Mouse (Mus musculus) lung, postnatal 36 days (tissue): ENCODE results near the gene Anapc7.
A peak's percentile ranks its signal among the peaks of the same experiment; 100 is the strongest.
"Not testable (repeated sequence)": the region's sequence is repeated elsewhere in the genome, so short reads cannot be mapped to it uniquely, and the experiment has no call there.

Experiments used
- DNase-seq: peaks from one replicate; pipeline ENCODE4 v3.0.0; 2022; ENCODE audit warnings: mixed read lengths

Gene Anapc7

DNA sequence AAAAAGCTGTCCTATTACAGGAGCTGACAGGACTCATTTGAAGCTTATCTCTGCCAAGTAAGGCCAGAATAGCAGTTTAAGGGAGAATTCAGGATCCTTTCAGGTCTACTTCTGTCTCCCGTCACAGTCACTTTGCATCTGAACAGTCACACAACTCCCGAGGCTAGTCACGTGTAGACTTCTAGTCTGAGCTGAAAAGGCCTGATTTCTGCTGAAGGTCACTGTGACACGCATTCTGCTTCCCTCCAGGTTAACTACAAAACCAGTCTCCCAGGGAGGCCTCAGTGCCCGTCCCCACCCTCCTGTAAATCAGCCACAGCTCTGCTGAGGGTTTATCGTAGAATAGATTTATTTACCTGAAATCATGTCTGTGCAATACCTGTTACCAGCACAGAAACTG lies 31.7 kb downstream of the Anapc7 start:
- DNase-seq, result no peak

DNA sequence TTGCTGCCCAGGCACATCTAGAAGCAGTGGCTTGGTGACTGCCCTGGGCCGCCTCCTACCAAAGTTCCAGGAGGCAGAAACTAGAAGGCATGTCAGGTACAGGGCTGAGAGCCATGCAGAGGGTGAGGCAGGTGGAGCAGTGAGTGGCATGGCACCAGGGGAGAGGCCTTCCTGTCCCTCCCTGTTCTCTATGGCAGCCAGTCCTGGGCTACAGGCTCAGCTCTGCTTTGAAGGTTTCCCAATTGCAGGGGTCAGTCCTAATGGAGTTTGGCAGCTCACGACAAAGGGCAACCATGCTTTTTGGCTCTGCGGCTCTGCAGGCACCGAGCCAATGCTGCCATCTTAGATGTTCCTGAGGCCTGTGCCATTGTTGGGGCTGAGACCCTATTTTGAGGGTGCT lies 32.9 kb downstream of the Anapc7 start:
- DNase-seq, result no peak

DNA sequence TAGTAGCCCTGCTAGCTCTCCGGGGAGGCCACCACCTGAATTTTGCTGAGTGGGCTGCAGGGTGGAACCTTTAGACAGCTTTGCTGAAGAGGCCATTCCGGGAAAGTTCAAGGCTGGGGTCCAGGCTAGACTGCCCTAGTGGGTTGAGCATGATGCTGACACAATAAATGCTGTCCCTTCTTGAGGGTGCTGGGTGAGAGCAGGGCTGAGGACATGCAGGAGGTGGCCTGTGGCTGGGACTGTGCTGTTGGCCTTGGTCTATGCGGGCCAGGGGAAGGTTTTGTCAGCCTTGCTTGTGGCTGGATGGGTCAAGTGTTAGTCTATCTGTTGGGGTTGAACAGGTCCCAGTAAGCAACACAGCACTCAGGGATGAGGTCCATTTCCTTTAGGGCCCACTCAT lies 33.4 kb downstream of the Anapc7 start:
- no peak for DNase-seq

DNA sequence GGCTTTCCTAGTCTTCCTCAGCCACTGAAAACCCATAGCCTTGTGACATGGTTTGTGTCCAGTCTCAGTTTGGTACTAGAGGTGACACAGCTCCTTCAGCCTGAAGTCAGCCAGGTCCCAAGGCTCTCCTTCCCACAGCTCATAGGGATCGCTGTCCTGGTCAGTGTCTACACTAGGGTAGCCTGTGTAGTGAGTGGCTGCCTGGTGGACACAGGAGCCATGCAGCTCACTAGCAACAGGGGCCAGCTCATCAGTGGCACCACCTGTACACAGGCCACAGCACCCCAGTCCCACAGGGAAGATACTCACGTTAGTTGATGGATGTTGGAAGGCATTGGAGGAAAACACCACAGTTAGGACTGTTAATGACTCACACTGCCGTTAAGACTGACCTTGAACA lies 34.1 kb downstream of the Anapc7 start:
- no peak for DNase-seq

DNA sequence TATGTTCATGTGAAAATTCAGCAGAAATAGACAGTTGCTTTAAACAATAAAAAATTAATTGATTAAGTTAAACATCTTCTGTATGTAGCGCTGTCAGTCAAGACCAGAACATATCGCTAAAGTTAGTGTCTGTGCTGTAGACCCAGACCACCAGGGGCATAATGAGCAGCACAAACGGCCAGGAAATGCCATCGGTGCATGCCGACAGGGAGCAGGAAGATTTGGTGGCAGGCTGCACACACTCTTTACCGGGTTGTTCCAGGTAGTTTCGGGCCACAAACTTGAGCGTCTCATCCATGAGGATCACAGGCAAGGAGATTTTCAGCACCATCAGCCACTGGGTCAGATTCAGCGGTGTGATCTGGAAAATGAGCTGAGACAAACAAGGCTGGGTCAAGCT lies 35.6 kb downstream of the Anapc7 start:
- not testable (repeated sequence) for DNase-seq

DNA sequence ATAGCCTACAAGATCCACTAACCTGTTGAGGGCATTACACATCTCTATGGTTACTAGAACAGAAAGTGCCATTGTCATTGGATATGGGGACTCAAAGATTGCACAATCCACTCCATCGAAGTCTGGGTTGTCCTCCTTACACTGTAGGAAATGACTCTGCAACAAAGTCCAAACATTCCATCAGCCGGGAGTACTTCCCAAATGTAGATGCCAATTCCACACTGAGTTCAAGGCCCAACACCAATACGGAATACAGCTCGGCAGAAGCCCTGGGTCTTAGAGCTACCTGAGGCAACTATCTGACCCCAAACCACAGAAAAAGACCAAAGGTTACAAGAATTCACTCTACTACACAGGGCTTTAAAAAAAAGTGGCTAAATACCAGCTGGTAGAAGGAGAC lies 36.6 kb downstream of the Anapc7 start:
- DNase-seq, result no peak

DNA sequence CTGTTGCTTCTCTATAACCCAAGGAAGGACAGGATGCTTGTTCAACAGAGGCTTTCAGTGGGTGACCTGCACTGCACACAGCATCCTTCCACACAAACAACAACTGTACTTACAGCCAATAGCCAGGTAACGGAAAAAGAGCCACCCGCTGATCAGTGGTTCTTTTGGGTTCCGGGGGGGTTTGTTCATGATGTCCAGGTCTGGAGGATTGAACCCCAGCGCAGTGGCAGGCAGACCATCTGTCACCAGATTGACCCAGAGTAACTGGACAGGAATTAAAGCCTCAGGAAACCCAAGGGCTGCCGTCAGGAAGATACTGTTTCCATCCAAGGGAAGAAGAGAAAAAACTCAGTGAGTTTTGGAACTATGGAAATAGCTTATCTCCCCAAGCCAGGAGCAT lies 37.8 kb downstream of the Anapc7 start:
- no peak for DNase-seq

DNA sequence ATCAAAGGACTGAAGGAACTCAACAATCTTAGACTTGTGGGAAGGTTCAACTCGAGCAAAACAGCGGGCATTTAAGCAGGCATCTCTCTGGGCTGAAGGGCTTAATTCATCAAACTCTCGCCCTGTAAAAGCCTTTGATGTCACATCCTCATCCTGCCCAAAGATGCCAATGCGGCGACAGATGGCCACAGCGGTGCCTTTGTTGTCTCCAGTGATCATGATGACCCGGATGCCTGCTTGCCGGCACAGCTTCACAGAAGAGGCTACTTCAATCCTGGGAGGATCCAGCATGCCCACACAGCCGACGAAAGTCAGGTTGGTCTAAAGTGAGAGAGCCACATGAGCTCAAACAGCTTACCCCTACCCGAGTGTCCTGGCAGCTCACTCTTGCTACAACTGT lies 39.2 kb downstream of the Anapc7 start:
- DNase-seq, result no peak

DNA sequence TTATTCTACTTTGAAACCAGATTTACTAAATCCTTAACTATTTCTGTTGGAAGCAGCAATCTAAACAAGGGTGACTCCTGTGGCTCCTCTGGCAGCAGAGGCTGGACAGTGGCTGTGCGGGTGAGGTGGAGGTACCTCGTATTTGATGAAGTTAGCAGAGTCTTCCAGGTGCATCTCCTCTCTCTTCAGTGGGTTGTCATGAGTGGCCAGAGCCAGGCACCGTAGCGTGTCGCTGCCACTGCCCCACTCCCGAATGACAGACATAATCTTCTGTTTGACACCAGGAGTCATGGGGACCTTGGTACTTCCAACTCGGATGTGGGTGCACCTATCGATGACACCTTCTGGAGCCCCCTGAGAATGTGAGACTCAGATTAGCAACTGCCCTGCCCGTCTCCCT lies 39.9 kb downstream of the Anapc7 start:
- DNase-seq, result no peak

DNA sequence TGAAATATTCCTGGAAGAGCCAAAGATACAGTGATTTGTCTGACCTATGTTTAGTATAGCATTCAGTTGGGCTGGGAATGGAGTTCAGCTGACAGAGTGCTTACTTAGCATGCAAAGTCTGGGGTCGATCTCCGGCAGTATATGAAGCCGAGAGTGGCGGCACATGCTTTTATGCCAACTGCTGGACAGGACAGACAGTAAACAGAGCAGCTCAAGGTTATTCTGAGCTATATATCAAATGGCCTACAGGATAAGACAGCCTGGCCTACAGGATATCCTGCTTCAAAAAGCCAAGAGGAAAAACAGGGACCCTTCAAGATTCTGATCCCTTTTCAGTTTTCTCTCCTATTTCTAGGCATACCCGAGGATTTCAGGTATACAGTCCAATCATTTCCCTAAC lies 50.2 kb downstream of the Anapc7 start:
- no peak for DNase-seq

DNA sequence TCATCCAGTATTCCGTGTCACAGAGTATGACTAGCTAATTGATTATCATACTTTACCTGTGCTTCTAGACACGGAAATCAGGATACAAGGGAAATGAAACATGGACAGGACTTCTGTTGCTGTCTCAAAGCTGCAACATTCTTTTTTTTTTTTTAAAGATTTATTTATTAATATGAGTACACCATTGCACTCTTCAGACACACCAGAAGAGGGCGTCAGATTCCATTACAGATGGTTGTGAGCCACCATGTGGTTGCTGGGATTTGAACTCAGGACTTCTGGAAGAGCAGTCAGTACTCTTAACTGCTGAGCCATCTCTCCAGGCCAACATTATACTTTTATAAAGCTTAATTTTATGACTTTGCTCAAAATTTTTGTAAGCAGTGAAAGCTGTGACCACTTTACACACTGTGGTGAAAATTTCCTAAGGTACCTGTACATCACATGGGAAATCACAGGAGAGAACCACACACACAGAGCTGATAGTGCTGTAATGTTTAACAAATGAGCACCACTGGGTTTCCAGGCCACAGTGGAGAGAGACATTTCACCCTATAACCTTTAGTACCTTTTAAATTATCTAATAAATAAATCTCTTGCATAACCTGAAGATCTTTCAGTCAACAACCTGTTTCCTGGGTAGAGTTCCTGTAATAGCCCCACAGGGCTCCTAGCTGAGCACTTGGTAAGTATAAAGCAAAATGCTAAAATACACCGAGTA lies 53.3 kb downstream of the Anapc7 start:
- DNase-seq, result no peak

DNA sequence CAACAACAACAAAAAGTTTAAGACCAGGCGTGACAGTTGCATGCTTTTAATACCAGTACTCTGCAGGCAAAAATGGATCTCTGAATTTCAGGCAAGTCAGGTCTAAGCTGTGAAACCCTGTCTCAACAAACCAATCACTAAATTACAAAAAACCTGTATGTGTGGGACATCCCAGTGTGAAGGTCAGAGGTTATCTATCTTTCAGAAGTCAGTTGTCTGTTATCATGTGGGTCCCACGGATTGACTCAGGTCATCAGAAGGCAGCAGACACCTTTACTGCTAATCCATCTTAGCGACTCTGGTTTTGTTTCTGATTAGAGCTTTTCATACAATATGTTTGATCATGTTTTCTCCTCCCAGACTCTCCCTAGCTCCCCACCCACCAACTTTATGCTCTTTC lies 54.6 kb downstream of the Anapc7 start:
- DNase-seq, result no peak

DNA sequence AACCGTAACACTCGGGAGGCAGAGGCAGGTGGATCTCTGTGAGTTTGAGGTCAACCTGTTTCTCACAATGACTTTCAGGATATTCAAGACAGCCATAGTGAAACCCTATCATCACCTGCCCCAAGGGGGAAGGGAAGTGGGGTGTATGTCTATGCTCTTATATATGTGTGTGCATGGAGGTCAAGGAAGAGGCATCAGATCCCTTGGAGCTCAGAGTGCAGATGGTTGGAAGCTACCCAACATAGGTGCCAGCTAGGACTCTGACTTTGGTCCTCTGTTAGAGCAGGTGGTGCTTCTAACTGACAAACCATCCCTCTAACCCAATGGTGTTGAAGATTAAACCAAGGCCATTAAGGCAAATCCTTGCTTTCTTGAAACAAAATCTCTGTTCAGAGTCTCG lies 56.0 kb downstream of the Anapc7 start:
- DNase-seq, result no peak

DNA sequence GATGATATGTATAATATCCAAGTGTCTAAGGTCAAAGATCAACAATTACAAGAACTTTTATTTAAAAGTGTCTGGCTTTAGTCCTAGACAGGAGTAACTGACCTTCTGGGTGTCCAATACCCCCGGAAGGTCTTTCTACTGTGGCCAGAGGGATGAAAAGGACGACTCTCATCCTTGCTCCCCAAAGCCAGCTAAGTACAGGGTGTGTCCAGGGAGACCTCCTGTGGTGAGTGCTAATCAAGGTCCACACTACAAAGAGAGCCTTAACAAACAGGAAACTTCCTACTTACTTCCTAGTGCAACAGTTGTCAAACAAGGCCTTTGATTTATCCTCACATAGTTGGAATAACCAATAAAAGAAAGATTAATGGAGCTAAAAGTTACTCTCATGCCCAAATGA lies 57.6 kb downstream of the Anapc7 start:
- no peak for DNase-seq

DNA sequence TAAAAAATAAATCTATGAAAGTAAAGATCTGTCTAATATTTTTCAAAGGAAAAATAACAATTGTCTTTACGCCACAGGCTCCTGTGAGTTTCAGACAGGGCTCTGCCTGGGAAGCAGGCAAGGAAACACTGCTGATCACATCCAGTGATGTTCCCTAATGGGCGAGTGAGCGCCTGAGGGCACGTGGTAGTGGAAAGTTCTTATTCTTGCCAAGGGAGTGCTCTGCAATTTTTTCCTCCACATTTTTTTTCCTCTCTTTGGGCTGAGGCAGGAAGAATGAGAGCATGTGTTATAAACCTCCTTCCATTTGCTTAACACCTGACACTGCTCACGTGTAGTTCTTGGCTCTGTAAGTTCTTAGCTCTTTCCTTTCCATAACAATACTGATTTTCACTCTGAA lies 60.4 kb downstream of the Anapc7 start:
- DNase-seq, result peak; percentile 47

DNA sequence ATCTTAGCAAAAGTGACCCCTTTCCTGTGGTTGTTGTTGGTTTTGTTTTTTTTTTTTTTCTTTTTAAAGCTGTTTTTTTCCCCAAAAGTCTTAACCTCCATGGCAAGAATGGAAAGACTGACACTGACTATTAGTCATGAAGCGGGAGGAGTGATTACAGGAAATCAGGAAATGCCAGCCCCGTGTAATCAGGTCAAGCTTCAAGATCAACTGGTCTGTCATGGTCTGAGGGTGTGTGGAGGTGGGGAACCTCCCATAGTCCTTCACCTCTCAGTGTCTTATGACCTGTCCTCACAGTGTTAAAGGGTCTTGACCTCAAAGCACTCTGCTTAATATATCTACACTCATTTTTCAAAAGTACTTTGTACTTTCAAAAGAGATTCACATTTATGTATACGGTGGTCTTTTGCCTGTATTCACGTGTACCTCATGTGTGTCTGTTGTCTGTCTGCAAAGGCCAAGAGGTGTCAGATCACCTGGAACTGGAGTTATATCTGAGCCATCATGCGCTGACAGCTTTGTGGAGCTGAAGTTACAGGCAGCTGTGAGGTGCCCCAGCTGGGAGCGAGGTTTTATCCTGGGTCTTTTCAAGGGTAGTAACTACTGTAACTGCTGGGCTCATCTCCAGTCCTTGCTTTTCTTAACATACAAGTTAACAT lies 61.4 kb downstream of the Anapc7 start:
- DNase-seq, result no peak

DNA sequence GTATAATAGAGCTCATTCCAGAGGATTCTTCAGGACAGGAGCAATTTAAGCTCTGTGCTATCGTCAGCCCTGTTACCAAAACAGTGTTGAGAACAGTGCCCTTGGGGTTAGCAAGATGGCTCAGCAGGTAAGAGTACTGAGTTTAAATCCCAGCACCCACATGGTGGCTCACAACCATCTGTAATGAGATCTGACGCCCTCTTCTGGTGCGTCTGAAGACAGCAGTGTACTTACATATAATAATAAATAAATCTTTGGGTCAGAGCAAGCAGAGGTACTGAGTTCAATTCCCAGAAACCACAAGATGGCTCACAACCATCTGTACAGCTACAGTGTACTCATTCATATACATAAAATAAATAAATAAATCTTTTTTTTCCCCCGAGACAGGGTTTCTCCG lies 64.8 kb downstream of the Anapc7 start:
- DNase-seq, result not testable (repeated sequence)

DNA sequence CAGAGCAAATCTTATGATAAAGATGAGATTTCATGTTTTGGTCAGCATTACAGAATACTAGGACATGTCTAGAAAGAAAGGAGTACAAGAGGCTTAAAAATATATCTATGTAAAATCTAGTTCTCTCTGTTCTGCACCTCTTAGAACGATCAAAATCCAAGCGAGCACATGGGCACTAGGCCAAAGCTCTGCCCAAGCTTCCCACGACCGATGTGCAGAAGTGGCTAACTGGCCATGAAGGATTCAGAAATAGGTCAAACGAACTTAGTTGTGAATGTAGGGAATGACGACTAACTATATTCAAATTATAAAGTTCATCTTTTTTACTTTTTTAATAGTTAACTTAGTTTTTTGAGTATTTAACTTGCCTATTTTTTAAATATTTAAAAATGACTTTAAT lies 66.3 kb downstream of the Anapc7 start:
- DNase-seq, result no peak

DNA sequence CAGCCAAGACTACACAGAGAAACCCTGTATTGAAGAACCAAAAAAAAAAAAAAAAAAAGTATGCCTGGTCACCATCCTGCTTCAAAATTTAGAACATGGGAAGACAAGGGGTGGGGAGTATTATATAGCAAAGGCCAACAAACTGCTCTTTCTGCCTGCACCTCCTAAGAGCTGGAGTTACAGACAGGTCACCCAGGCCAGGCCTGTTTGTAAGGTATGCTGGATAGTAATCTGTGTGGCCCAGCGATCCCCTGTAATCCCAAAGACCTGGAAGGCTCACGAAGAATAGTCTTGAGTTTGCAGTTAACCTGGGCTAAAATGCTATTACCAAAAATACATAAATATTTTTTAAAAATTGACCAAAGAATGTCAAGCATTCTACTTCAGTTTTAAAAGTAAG lies 68.7 kb downstream of the Anapc7 start:
- DNase-seq, result no peak

DNA sequence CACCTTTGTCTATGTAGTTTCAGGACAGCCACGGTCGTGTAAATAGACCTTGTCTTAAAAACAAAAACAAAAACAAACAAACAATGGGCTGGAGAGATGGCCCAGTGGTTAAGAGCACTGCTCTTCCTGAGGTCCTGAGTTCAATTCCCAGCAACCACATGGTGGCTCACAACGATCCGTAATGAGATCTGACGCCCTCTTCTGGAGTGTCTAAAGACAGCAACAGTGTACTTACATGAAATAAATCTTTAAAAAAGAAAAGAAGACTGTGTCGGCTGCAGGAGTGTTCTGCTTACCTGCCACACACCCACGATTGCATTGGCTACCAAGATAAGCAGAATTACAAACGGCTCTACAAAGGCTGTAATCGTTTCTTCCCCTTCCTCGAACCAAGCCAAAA lies 69.9 kb downstream of the Anapc7 start:
- DNase-seq, result no peak

DNA sequence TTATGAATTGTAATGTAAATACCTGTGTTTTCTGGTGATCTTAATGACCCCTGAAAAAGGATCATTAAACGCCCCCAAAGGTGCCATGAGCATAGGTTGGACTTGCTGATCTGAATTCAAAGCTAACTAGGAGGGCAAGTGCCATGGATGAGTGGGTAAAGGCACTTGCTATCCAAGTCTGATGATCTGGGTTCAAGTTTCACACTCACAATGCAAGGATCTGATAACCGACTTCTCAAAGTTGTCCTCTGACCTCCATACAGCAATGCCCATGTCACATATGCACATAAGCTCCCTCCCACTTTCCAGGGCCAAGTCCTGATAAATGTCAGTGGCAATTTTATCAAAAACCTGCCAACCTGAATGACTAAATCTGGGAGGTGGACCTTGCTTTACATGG lies 71.5 kb downstream of the Anapc7 start:
- DNase-seq, result no peak

DNA sequence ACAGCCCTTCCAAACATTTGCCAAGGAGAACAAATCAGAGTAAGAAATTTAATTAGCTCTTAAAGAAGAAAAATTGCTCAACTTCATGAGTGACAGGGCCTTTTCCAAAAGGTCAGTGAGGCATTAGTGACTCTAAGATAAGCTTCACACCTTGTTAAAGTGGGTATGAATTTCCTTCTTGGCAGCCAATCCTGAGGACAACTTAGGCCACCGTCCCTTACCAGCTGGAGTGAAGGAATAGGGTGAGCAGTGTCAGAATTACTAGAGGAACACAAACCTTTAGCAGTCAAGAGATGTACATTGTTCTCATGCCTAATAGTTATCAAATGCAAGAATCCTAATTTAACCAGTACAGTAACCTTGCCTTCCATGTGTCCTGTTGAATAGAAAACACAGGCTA lies 73.0 kb downstream of the Anapc7 start:
- DNase-seq, result peak; percentile 21
